Mouse (Mus musculus) bone marrow macrophage, adult 2 months (primary cell): ENCODE measurements around the gene Notch2.

Experiments
- CTCF ChIP-seq: IDR thresholded peaks from 2 replicates; pipeline ENCODE4 v1.5.1; 2012; ENCODE audit warnings: low read depth, mild to moderate bottlenecking, low read length, moderate library complexity
- POLR2A ChIP-seq: IDR thresholded peaks from 2 replicates; pipeline ENCODE4 v1.6.1; 2012; ENCODE audit warnings: mild to moderate bottlenecking, low read depth, low read length, borderline replicate concordance

GRCm38 (mm10) chr3:98178340-98178739 lies 165.0 kb downstream of the Notch2 start:
- TF ChIP-seq POLR2A (no peak), CTCF (no peak)
